Mouse (Mus musculus) spleen, postnatal 4 days (tissue): Measurements from ENCODE around the gene Lonp1.
"Not testable (repeated sequence)": the region's sequence is repeated elsewhere in the genome, so short reads cannot be mapped to it uniquely, and the experiment has no call there.

Experiments
- DNase-seq, 2 experiments: peaks; one replicate each; pipeline ENCODE4 v3.0.0; 2022; ENCODE audit warnings: low spot score in 2 of 2

The Lonp1 gene

GRCm38 (mm10) chr17:56625495-56625894, 1.2 kb downstream of the Lonp1 start:
- no peak for DNase-seq

GRCm38 (mm10) chr17:56617628-56618027, 9.1 kb downstream of the Lonp1 start:
- DNase-seq = peak in 1 of 2 experiments; percentile 58

GRCm38 (mm10) chr17:56616725-56617124, 10.0 kb downstream of the Lonp1 start:
- DNase-seq = peak in 1 of 2 experiments; percentile 54

GRCm38 (mm10) chr17:56615792-56616191, 10.9 kb downstream of the Lonp1 start:
- DNase-seq = peak in 1 of 2 experiments; percentile 58

- peak in 1 of 2 experiments; percentile 58 for DNase-seq
Measured at GRCm38 (mm10) chr17:56615136-56615784, 11.4 kb downstream of the Lonp1 start.

- DNase-seq = peak in 1 of 2 experiments; percentile 64
Measured at GRCm38 (mm10) chr17:56614391-56615135, 12.1 kb downstream of the Lonp1 start.

GRCm38 (mm10) chr17:56613893-56614292, 12.8 kb downstream of the Lonp1 start:
- DNase-seq = peak in 1 of 2 experiments; percentile 73

GRCm38 (mm10) chr17:56613236-56613844, 13.3 kb downstream of the Lonp1 start, which contains the start of gene Rpl36:
TSS of gene Rpl36 (plus strand) at chr17:56613416.
- DNase-seq = peak; percentile 94 to 98

GRCm38 (mm10) chr17:56612565-56612939, 14.1 kb downstream of the Lonp1 start:
- not testable (repeated sequence) for DNase-seq

- peak; percentile 73 to 83 for DNase-seq
Measured at GRCm38 (mm10) chr17:56611861-56612564, 14.7 kb downstream of the Lonp1 start.

- no peak for DNase-seq
Measured at GRCm38 (mm10) chr17:56611323-56611722, 15.4 kb downstream of the Lonp1 start.

- peak; percentile 92 to 95 for DNase-seq
Measured at GRCm38 (mm10) chr17:56609452-56610171, 17.1 kb downstream of the Lonp1 start, which contains the start of gene 2410015M20Rik. TSS of gene 2410015M20Rik (minus strand) at chr17:56609771.

- no peak for DNase-seq
Measured at GRCm38 (mm10) chr17:56608699-56609098, 18.0 kb downstream of the Lonp1 start.

GRCm38 (mm10) chr17:56607521-56608062, 19.1 kb downstream of the Lonp1 start:
- no peak for DNase-seq

- DNase-seq = no peak
Measured at GRCm38 (mm10) chr17:56605431-56605830, 21.3 kb downstream of the Lonp1 start.

- no peak for DNase-seq
Measured at GRCm38 (mm10) chr17:56604422-56604821, 22.3 kb downstream of the Lonp1 start.

GRCm38 (mm10) chr17:56604070-56604380, 22.7 kb downstream of the Lonp1 start:
- no peak for DNase-seq

GRCm38 (mm10) chr17:56603186-56604069, 23.3 kb downstream of the Lonp1 start:
- DNase-seq = no peak

- no peak for DNase-seq
Measured at GRCm38 (mm10) chr17:56593527-56594271, 33.0 kb downstream of the Lonp1 start.
